ENCODE assay signal across 9 mouse cellular contexts in genomic region chr8:61226632-61227031, GRCm38 (mm10). TPM values are rescaled to one million over a fixed set of nuclear protein-coding genes. Genes with fewer than 3 reads are reported as not detected.
DNase-seq lines count a peak whose midpoint lies in the region; ATAC-seq and TF ChIP-seq lines count a peak whose summit lies in the region.
"Had no signal": no experiment of that assay in that cellular context is flagged by ENCODE, and none has a peak within 500 bp of the region (broad histone marks: within the 10 kb centered on the region; RNA-seq: fewer than 3 reads in every experiment).

No protein-coding gene starts in this region.

- 87% methylated on average over 5 of the region's 5 CpGs for WGBS in heart, embryonic 12.5 days
- WGBS in lung, embryonic 15.5 days = 62% methylated on average over 5 of the region's 5 CpGs
- 77% methylated on average over 5 of the region's 5 CpGs for WGBS in lung, adult 2 months
- 50% methylated on average over 5 of the region's 5 CpGs for WGBS in hindbrain, embryonic 16.5 days
- 62% methylated on average over 5 of the region's 5 CpGs for WGBS in neural tube, embryonic 13.5 days

- no peak overlapping the region for H3K4me2 ChIP-seq in heart, embryonic 12.5 days
- H3K4me2 ChIP-seq in lung, embryonic 15.5 days = peak overlapping the region; percentile 81
- H3K4me2 ChIP-seq in hindbrain, embryonic 16.5 days (ENCODE audit: low read length) = peak overlapping the region; percentile 87
- peak overlapping the region; percentile 67 for H3K4me2 ChIP-seq in neural tube, embryonic 13.5 days

- no peaks in the 10 kb centered on the region for H3K9me3 ChIP-seq in heart, embryonic 12.5 days (replicated peaks)
- no peaks in the 10 kb centered on the region for H3K9me3 ChIP-seq in lung, embryonic 15.5 days
- no peaks in the 10 kb centered on the region for H3K9me3 ChIP-seq in hindbrain, embryonic 16.5 days (ENCODE audit: control insufficient read depth, low read length)
- H3K9me3 ChIP-seq in neural tube, embryonic 13.5 days = no peaks in the 10 kb centered on the region
- H3K9me3 ChIP-seq: liver, embryonic 12.5 days had no signal

- intact Hi-C loops in heart, postnatal 36 days (cut with DNase I) = loop anchor here (10.0 kb wide), 1 partner anchor 242 kb away; the partner anchor contains the start of gene Clcn3

- H3K4me1 ChIP-seq in heart, embryonic 12.5 days (replicated peaks) = peaks cover 25% of the 10 kb centered on the region
- peaks cover 70% of the 10 kb centered on the region for H3K4me1 ChIP-seq in lung, embryonic 15.5 days
- peaks cover 12% of the 10 kb centered on the region for H3K4me1 ChIP-seq in lung, adult 2 months (ENCODE audit: control insufficient read depth, insufficient read depth, low read length)
- H3K4me1 ChIP-seq in hindbrain, embryonic 16.5 days (ENCODE audit: control insufficient read depth, insufficient read depth, low read depth, low read length) = peaks cover 30% of the 10 kb centered on the region
- peaks cover 64% of the 10 kb centered on the region for H3K4me1 ChIP-seq in neural tube, embryonic 13.5 days (replicated peaks)

- no peak for ATAC-seq in heart, embryonic 12.5 days (ENCODE audit: insufficient number of reproducible peaks, low FRiP score)
- no peak for ATAC-seq in lung, embryonic 15.5 days (ENCODE audit: borderline replicate concordance, extremely low read depth, low FRiP score, low TSS enrichment)
- no peak for ATAC-seq in hindbrain, embryonic 16.5 days
- ATAC-seq in neural tube, embryonic 13.5 days (ENCODE audit: low read depth) = no peak
- ATAC-seq: liver, embryonic 12.5 days had no signal

- no peak for TF ChIP-seq CTCF in lung, adult 2 months (IDR thresholded peaks at IDR 0.05; ENCODE audit: insufficient read depth, low read length)

- no peak overlapping the region for H3K27ac ChIP-seq in heart, embryonic 12.5 days (ENCODE audit: poor library complexity, severe bottlenecking)
- H3K27ac ChIP-seq in lung, embryonic 15.5 days = no peak overlapping the region
- no peak overlapping the region for H3K27ac ChIP-seq in hindbrain, embryonic 16.5 days (ENCODE audit: low read depth, low read length)
- H3K27ac ChIP-seq in neural tube, embryonic 13.5 days (replicated peaks) = peak overlapping the region; percentile 19; the same call in 1 of the 2 replicates
- H3K27ac ChIP-seq: liver, embryonic 12.5 days had no signal

- peaks cover 11% of the 10 kb centered on the region; the same call in 1 of the 2 replicates for H3K27me3 ChIP-seq in heart, embryonic 12.5 days (replicated peaks)
- H3K27me3 ChIP-seq in lung, embryonic 15.5 days = no peaks in the 10 kb centered on the region
- H3K27me3 ChIP-seq in hindbrain, embryonic 16.5 days (replicated peaks; ENCODE audit: control insufficient read depth, insufficient read depth, low read length) = no peaks in the 10 kb centered on the region
- no peaks in the 10 kb centered on the region for H3K27me3 ChIP-seq in neural tube, embryonic 13.5 days

- no peak for DNase-seq in heart, postnatal 36 days
- no peak for DNase-seq in lung, adult 2 months
- no peak for DNase-seq in thymus, postnatal 14 days
- DNase-seq in urinary bladder, postnatal 10 days (ENCODE audit: low spot score) = no peak

- no peak overlapping the region for H3K9ac ChIP-seq in heart, embryonic 12.5 days
- H3K9ac ChIP-seq in lung, embryonic 15.5 days = peak overlapping the region; percentile 63; the same call in 1 of the 2 replicates
- no peak overlapping the region for H3K9ac ChIP-seq in hindbrain, embryonic 16.5 days (ENCODE audit: low read depth, low read length)
- peak overlapping the region; percentile 88 for H3K9ac ChIP-seq in neural tube, embryonic 13.5 days
- H3K9ac ChIP-seq: liver, embryonic 12.5 days had no signal

- H3K4me3 ChIP-seq in heart, embryonic 12.5 days = peak overlapping the region; percentile 89; the same call in 1 of the 2 replicates
- H3K4me3 ChIP-seq in lung, embryonic 15.5 days = peak overlapping the region; percentile 60
- no peak overlapping the region for H3K4me3 ChIP-seq in lung, adult 2 months (replicated peaks; ENCODE audit: extremely low read depth, low read depth, low read length)
- H3K4me3 ChIP-seq in hindbrain, embryonic 16.5 days (ENCODE audit: low read length) = peak overlapping the region; percentile 64
- H3K4me3 ChIP-seq in neural tube, embryonic 13.5 days = peak overlapping the region; percentile 73

- TF ChIP-seq POLR2A in lung, adult 2 months (IDR thresholded peaks at IDR 0.05; ENCODE audit: borderline replicate concordance, extremely low read depth, low read depth, low read length) = no peak

- H3K36me3 ChIP-seq in heart, embryonic 12.5 days = 0 out of 2 replicates have a peak, but pooled peaks cover 2% of the 10 kb centered on the region
- H3K36me3 ChIP-seq in lung, embryonic 15.5 days = no peaks in the 10 kb centered on the region
- H3K36me3 ChIP-seq in hindbrain, embryonic 16.5 days (ENCODE audit: control insufficient read depth, insufficient read depth, low read length) = no peaks in the 10 kb centered on the region
- H3K36me3 ChIP-seq in neural tube, embryonic 13.5 days = no peaks in the 10 kb centered on the region

RNA-seq across cellular contexts. Expression of gene Sh3rf1, which starts 3.0 kb away (rescaled TPM):
- polyA plus RNA-seq in heart, embryonic 12.5 days (2016; fragmentation: Nextera tagmentation; extraction: Ambion mirVana) = 6.5 and 7.5 TPM in 2 replicates
- 1 to 10 TPM; 5.7 to 6.5 TPM for total RNA-seq in heart, postnatal 36 days (2021)
- polyA plus RNA-seq in lung, embryonic 15.5 days (2015; fragmentation: Nextera tagmentation; extraction: Ambion mirVana) = 15.8 and 16.8 TPM in 2 replicates
- polyA plus RNA-seq in lung, adult 2 months (2012; rRNA removed) = 19.7 and 20.1 TPM in 2 replicates
- polyA plus RNA-seq in hindbrain, embryonic 16.5 days (2015; fragmentation: Nextera tagmentation; extraction: Ambion mirVana) = 23.3 and 28.2 TPM in 2 replicates
- polyA plus RNA-seq in neural tube, embryonic 13.5 days (2015; fragmentation: Nextera tagmentation; extraction: Ambion mirVana) = 19.8 and 22.3 TPM in 2 replicates

Comparison
In these comparisons a context has a peak if more than half of its experiments do, and no peak if none do; other contexts are left out.
1. H3K9ac ChIP-seq: peak in lung, embryonic 15.5 days (single experiment) and neural tube, embryonic 13.5 days (single experiment); none in heart, embryonic 12.5 days (single experiment) and hindbrain, embryonic 16.5 days (single experiment).